Mouse (Mus musculus) right cerebral cortex, postnatal 25 days (tissue): ENCODE measurements at regions not wholly inside any gene's neighbourhood (a gene's known extent, or its start where the extent isn't known, plus 50 kb on each side); places are given as distances from the start of the nearest gene placed in this dataset.

ENCODE experiments used
- DNase-seq: peaks from one replicate; pipeline ENCODE4 v3.0.0; 2022

DNA sequence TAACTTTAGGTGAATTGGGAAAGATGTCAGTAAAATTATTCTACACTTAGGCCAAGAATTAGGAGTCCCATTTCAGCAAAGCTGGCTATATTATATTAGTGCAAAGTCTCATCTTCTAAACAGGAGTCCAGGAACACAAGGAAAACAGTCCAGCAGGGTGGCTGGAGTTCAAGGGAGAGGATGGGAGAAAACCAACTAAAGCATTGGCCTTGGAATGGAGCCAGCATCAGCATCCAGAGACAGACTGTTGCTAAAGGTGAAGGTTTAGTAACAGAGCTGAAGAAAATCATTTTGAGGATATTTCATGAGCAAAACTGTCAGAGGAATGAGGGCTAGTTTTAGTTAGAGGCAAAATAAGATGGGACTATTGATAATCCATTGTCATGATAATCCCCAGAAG, 559.9 kb downstream of the Epha4 start:
- no peak for DNase-seq

DNA sequence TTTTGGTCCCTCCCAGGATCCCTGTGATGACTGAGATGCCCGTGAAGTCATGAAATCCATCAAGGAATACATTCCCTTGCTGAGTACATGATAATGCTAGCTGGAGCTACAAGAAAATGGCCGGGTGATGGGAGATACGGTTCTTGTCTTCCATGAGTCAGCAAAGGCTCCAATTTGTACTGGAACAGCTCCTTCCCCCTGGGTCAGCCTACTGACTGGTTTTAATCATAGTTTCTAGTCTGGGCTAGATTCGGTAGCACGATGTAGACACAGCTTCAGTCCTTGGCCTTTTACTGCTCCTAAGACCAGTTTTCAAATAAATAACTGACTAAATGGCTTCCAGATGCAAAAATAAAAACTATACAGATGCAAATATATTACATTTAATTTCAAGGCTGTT, 557.5 kb downstream of the Epha4 start:
- no peak for DNase-seq

DNA sequence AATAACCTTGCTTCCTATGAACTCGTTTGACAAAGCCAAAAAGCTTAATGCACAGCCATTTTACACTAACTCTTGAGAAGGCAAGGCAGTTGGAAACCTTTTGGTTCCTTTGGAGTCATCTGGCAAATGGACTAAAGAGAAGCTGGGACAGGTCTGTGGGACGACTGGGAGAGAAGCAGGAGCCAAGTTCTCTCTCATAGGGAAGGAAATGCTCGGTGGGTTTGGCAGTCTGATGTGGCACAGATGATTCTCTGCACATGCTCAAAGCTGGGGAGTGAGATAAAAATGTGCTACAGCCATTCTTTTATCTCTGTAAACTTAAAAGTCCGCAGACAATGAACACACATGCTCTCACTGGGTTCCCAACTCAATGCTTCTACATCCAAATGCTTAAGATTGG, 556.2 kb downstream of the Epha4 start:
- DNase-seq, result no peak

DNA sequence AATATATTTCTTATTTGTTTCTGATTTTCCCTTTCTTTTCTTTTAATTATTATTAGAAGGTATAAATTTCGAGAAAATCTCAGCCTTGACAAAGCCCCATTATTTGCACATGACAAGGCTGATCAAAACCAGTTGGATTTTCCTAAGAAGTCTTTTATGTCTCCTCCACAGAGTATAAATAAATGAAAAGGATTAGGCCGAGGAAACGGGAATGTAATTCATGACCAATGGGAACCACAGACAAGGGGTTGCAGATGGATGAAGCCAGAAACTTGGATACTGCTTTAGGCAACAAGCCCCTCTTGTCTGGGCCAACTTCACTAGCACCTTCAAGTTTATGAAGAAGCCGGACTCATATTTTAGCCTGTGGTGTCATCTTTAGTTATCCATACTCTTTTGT, 542.4 kb downstream of the Epha4 start:
- DNase-seq, result no peak

DNA sequence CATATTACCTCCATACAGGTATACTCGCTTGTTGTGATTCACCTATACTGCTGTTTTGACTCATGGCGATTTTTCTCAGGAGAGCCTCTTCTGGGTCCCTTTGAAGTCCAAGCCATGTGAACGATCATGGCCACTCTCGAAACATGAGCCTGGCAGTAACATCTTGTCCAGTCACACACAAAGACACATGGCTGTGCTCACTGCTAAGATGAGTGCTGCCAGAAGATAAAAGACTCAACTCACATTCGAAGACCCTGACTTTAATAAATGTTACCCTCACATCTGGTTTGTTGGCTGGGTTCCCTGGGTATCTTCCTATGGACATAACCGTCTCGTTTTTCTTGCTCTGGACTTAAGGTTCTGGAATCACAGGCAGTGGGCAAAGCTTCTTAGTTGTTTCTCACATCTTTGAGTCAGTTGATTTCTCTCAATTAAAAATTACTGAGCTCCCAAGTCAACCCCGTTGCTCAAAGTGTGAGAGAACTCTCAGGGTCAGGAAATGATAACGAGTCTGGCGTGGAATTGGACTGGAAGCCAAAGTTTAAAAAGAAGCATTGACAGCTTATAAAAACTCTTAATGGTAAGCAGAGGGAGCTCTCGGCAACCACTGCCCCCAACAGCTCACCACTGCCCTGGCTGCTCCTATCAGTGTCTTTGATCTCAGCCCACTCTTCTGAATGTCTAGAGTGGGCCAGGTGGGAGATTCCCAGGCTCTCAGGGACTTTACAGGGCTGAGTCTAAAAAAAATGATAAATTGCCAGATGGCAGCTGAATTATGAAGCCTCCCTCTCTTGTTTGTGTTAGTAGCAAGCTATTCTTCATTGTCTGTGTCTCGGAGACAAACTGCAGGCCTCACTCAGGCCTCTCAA, 539.6 kb downstream of the Epha4 start:
- no peak for DNase-seq

DNA sequence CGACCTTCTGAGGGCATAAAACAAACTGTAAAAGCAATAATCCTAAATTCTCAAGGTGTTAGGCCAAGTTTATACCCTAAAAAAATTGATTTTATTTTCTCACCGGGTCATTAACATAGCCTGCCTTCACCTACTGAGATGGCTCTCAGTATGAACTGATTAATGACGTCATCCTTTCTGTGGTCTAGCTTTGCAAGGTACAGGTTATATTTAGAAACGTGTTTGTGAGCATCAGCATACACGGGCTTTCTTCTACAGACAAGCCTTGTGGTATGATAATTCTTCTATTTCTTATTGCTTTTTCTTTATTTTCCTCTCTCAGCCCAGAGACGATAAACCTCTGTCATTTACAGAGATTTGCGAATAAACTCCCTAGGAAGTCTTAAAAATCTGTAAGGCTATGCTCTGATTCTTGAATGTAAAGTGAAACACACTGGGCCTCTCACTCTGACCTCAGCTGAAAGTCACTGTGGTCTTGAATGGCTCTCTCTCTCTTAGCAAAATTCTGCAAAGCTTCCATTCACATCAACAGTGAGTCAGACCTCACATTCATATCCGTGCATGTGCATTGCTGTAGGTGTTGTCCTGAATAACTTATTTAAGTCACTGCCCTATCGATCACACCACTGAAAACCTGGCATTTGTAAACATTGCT, 534.3 kb downstream of the Epha4 start:
- no peak for DNase-seq

DNA sequence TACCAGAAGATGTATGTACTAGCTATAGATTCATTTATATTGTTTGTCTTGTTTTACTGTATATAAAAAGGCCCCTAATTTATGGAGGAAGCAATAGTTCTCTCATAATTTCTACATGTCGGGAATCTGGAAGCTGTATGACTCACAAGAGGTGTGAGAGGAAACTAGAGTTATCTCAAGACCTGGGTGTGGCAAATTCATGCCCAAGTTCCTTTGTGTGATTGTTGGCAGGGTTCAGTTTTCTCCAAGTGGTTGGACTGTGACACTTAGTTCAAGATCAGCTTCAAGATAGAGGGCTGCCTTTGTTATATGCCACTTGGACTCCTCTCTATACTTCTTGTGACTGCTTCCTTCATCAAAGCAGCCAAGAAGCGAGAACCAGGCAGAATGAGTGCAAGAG, 521.1 kb downstream of the Epha4 start:
- no peak for DNase-seq

DNA sequence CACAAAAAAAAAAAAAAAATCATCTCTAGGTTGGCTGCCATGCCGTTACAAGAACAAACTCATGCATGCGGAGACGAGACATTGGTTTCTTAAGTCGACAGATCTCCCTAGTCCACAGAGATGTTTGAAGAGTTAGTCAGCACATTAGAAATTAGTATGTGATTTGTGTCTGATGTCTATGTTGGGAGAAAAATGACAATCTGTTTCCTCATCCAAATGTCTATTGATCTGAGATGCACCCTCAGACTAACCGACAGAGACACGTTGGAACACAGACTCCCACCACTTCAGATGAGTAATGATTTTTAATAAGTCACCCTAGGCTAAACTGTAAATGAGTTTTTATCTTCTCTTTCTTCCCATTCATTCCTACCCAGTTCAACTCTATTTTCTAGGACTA, 506.9 kb downstream of the Epha4 start:
- DNase-seq, result no peak

DNA sequence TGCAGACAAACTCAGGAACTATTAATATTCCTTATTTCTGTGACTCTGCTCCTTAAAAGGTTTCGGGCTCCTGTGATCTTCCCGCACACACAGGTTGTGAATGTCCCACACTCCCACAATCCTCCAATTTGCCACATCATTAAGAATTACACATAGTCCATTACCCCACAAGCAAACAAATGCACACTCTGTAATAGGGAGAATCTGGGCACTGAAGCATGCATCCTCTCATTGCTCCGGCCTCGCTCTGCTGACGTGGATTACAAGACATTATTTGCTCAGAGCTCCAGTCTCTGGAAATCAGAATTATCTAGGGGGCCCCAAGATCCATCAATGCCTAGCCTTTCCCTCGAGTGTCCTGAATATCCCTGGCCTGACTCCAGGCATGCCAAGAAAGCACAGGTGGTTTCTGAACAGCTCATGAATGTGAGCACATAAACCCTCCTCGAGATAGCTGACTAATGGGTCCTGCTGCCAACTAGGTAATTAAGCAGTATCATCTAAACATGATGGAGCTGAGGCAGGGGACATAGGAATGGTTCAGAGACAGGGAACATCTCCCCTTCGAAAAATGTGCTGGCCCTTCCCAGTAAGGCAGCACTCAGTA, 504.2 kb downstream of the Epha4 start:
- no peak for DNase-seq

DNA sequence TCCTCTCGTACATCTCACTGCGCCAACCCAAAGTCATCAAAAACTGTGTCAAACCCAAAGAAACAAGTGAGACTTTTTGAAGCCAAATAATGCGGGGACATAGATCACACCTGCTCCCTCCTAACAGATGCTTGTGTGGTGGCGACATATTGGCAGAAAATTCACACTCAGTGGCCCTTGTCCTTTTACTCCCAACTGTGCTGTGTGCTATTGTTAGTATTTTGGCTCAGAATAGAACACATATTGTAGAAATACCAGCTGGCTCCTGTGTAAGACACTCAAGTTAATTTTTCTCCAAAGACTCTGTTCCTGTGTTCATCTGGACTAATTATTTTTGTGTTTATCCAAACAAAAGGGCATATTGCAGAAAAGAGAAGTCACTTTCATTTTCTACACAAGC, 487.2 kb downstream of the Epha4 start:
- DNase-seq, result no peak

DNA sequence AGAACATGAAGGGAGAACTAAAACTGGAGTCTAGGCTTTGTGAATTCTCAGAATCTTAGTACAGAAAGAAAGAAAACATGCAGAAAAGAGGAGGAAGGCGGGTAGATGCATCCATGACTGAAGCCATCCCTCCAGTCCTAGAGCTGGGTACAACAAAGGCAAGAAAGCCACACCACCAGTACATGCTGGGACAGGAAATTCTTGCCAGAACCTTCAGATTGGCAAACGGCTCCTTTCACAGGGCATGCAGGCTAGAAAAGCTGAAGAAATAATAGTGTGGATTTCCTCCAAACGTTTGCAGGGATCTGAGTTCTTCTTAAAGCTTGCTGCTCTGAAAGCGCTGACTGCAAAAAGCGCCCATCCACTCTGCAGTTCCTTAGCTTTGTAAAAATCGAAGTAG, 486.7 kb downstream of the Epha4 start:
- DNase-seq, result no peak

DNA sequence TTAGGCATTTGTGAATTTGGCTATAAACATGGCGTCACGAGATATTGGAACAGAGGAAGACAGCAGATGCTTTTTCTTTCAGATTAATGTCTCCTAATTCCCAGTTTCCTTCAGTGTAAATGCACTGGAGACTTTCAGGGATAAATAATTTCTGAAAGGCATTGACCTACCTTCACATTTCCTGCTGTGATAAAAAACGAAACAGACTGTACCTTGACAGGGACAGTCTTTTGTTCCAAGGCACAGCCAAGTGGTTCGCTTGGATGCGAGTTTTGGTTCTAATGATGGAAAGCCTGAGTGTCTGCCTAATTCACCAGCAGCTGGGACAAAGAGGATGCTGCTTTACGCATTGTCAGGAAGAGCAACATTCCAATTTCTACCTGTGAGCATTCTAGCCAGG, 485.8 kb downstream of the Epha4 start:
- DNase-seq, result no peak

DNA sequence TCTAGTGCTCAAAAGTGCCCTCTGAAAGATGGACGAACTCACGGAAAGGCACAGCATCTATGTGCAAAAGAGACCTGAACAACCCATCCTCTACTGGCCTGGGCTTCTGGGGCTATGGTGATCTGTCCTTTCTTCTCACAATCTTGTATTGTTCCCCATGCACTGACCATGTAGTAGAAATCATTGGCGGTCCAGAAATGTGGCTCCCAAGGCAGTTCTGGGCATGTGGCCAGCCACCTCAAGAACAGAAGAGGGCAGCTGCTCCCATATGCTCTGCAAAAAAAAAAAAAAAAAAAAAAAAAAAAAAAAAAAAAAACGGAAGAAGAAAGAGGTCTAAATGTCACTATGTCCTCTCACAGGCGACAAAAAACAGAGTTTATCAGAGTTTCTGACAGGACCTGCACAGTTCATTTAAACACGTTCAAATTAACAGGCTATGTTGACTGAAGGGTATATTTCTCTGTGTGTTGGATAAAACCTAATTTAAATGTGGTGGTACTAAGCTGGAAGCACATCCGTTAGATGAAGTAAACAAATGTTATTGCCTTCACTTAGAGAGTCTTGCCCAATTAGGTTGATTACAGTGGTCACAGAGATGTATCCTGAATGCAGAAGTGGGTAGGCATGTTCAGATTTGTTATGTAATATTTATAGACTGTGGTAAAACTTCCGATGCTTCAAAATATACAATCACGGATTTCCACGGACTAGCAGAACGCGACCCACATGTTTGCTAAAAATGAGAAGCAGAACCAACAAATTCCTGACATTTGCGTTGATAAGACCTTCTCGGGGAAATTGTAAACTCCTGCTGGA, 470.9 kb downstream of the Epha4 start:
- DNase-seq, result no peak

DNA sequence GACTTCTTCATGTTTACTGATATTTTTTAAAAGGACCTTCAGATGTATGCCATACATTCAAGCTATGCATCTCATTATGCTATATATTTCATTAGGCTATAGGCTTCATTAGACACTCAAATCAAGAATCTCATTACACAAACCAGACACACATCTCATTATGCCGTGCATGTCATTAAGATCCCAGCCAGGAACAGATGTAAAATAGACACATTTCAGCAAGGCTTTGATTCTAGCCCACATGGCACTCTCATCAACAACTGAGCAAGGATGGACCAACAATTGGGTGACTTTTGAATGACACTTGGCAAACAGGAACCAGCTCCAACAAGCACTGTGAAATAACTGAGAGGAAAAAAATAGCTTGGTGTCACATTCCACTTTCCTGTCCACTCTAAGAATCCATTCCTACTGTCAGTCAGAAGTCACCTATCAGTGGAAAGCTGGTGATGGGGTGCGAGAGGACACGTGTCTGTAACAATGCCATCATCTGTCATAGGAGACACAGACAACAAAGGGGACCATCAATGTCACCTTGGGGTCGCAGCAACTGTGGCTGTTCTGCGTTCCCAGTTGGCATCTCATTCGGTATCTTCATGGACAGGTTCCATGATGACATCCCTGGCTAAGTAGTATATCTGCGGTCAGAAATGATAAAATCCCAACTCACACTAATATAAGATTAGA, 466.0 kb downstream of the Epha4 start:
- no peak for DNase-seq

DNA sequence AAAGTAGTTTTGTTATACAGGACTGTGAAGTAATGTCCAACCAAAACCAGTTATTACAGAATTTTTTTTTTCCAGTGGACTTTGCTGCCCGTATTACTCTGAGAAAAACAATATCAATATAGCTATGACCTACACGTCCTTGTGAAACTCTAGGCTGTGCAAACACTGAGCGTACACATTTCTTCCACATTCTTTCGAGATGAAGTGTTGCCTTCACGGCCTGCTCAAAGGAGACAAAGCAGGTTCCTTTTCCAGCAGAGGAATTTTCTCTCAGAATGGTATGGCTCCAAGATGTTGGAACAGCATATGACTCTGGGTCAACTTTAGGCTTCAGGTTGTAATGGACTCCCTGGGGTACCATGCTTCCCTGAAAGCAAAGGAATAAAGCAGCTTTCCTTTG, 463.6 kb downstream of the Epha4 start:
- no peak for DNase-seq

DNA sequence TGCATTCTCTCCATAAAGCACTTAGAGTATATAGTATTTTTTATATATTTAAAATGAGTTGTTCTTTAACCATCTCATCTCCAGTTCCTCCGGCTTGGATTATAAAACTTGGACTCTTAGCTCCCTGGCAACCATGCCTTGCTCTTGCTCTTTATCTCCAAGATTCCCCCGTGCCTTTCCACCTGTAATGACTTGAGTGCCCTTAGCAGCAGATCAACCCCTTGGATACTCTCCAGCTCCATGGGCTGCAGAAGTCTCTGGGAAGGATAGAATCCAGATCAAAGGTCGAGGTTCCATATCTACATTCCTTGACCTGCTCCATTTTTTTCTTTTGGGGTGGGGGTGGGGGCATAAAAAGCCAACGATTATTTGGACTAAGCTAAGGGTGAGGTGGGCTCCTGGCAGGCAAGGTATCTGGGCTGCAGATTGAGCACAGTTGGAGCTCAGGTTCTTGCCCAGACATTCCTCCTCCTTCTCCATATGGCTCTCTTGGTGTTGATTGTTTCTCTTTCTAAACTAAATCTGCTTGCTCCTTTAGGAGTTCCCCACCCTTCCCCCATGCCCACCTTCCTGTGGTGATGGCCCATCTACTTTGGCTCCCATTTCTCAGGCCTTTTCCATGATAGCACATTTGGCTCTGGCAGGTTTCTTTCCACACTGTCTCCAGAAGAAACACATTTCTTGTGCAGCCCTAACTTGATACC, 460.9 kb downstream of the Epha4 start:
- no peak for DNase-seq

DNA sequence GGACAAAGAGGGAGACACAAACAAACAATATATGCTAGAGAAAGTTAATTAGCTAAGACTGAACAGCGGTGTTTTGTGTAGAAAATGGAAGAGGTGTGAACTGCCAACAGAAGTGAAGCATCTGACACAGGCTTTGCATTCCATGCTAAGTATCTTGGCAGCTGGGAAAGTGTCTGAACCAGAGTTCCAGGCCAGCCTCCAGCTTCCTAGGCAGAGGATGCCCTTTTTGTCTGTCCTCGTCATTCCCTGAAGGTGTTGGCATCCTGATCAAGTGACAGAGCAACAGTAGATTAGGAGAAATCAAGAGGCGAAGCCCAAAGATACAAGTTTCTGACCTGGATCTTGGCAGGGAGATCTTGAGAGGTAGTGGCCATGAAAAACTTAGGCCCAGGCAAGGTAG, 452.4 kb downstream of the Epha4 start:
- no peak for DNase-seq

DNA sequence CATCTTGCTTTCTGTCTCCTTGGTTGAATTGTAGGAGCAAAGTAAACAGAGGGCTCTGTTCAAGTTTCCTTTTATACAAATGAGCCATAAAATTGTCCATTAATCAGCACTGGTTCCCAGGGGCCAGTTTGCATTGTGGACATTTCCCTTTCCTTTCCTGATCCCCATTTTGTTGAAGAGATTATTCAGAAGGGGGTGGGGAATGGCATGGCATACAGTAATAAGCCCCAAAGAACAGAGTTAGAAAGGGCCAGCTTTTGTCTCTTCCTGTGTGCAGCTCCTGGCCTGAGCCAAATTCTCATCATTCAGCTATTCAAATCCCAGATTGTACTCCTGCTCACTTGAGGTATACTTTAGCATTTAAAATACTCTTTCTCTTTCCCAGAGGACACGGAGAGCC, 441.8 kb downstream of the Epha4 start:
- no peak for DNase-seq

DNA sequence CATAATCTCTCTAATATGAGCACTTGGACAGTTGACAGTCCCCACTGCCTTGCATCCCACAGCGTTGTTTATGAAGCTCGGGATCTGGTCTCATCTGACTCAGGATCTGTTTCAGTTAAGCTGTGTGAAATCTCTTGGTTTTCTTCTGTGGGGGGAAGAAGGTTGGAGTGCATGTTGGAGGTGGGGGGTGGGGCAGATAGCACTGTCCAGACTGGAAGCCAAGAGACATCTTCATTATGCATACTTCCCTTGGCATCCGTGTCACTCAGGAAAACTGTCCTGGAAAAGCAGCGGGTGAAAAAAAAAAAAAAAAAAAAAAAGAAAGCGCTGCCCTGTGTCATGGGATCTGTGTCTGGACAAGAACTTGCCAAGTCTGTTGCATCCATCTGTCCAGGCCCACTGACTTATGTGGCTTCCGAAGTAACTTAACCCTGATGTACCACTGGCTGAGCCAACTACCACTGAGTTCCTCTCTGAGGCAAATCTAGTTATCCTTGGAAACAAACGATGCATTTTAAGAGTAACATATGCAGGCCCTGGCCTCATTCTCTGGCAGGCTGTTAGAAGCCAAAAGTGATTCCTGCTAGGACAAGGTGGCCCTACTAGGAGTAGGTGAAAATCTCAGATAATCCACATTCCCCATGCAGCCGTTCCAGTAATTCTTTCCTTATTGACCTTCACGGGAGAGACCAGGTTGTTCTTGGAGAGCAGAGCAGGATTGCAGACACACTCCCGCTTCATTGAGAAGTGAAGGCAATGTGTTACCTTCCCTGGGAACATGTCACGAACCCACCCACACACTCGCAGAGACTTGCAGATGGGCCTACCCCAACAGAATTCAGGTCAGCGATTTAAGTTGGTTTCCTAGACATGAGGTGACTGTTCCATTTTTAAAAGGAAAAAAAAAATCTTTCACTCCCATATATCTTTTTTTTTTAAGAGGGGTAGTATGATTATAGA, 439.7 kb downstream of the Epha4 start:
- DNase-seq, result no peak

DNA sequence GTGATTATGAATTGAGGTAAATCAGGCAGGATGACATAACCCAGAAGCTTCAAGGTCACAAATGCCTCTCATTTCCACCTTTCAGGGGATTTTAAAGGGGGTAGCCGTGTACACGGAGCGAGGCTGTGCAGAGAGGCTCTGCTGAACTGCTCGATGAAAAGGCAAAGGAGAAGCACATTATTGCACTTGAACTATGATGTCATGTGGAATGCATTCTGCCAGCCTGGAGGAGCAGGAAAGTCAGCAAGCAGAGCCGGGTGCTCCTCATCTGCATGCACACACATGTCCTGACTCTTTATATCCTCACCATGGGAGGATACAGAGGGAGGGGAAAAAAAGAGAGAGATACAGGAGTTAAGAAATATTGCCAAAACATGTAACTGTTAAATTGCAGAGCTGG, 434.1 kb downstream of the Epha4 start:
- no peak for DNase-seq

DNA sequence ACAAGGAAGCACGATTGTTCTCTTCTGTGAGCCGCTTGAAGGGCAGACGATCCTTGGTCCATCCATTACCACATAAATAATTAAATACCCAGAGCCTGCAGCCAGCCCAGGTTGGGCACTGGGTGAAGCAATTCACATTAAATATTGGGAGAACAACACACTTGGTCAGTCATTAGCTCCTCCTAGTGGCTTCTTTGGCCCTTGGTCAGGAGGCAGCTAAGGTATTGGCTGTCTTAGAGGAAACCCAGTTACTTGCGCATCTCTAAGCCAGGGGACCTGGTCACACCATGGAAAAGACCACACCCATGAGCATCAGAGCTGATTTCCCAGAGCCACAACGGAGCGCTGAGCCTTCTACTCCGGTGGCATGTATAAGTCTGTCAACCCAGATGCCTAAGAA, 433.2 kb downstream of the Epha4 start:
- DNase-seq, result no peak
